Mouse (Mus musculus): ENCODE data around the gene Cd28.

GRCm38 (mm10) chr1:60795677-60796205 lies 79.1 kb downstream of the Cd28 start:
- TF ChIP-seq NRF1 (IDR thresholded peaks at IDR 0.05; ENCODE audit: insufficient read depth, low read depth, low read length, poor library complexity, severe bottlenecking) (no peak), CTCF (IDR thresholded peaks at IDR 0.05 in 2 of 3, conservative IDR thresholded peaks at IDR 0.05 in 1 of 3; ENCODE audit: control insufficient read depth in 1 of 3, insufficient read depth in 1 of 3, low read depth in 2 of 3, low read length in 3 of 3, poor library complexity in 1 of 3, severe bottlenecking in 1 of 3) (no peak), EP300 (IDR thresholded peaks at IDR 0.05; ENCODE audit: low read depth in 1 of 2, low read length in 2 of 2) (no peak), POLR2AphosphoS2 (IDR thresholded peaks at IDR 0.05; ENCODE audit: low read length) (no peak), TAL1 (IDR thresholded peaks at IDR 0.05; ENCODE audit: low read length) (no peak), MYC (IDR thresholded peaks at IDR 0.05; ENCODE audit: low read depth, low read length) (no peak), TBP (IDR thresholded peaks at IDR 0.05; ENCODE audit: low read depth, low read length) (no peak), ZMIZ1 (IDR thresholded peaks at IDR 0.05; ENCODE audit: low read depth, low read length) (no peak), MAX (IDR thresholded peaks at IDR 0.05; ENCODE audit: low read length) (no peak), CHD2 (IDR thresholded peaks at IDR 0.05; ENCODE audit: low read length) (no peak)
